Mouse (Mus musculus) ES-E14 (cell line): Measurements from ENCODE around the gene Guca2a. TPM values are rescaled to one million over a fixed set of nuclear protein-coding genes. Genes with fewer than 3 reads are reported as not detected.

Experiments used
- DNase-seq: peaks from one replicate; pipeline ENCODE4 v3.0.0-alpha.2; 2013; ENCODE audit warnings: low read depth, low spot score
- H3K27ac ChIP-seq: 2 replicates; pipeline ENCODE4 v1.5.1; 2012; ENCODE audit warnings: low read depth, mild to moderate bottlenecking, low read length, moderate library complexity, mixed read lengths; ENCODE audit not compliant: poor library complexity, insufficient read depth, severe bottlenecking
- H3K36me3 ChIP-seq: 2 replicates; pipeline ENCODE4 v1.6.1; 2012; ENCODE audit warnings: mild to moderate bottlenecking, low read length, moderate library complexity, mixed read lengths; ENCODE audit not compliant: control insufficient read depth, poor library complexity, insufficient read depth, severe bottlenecking
- H3K4me1 ChIP-seq, 2 experiments: fragments of 150-350 bp in 1 of 2; sonication (generic) in 1 of 2; 2 replicates each; pipeline ENCODE4 v1.6.1; 2012; ENCODE audit warnings: low read length in 2 of 2, mild to moderate bottlenecking in 1 of 2, mixed read lengths in 1 of 2; ENCODE audit not compliant: control insufficient read depth in 2 of 2, insufficient read depth in 2 of 2, poor library complexity in 1 of 2
- H3K4me3 ChIP-seq, 2 experiments: fragments of 150-350 bp in 1 of 2; sonication (generic) in 1 of 2; 2 replicates each; pipeline ENCODE4 v1.5.1; 2012; ENCODE audit warnings: low read length in 2 of 2, low read depth in 1 of 2, mild to moderate bottlenecking in 1 of 2, mixed read lengths in 1 of 2; ENCODE audit not compliant: insufficient read depth in 1 of 2, poor library complexity in 1 of 2, severe bottlenecking in 1 of 2
- H3K9ac ChIP-seq: 2 replicates; pipeline ENCODE4 v1.6.1; 2012; ENCODE audit warnings: low read depth, mild to moderate bottlenecking, low read length, mixed read lengths; ENCODE audit not compliant: poor library complexity, insufficient read depth, severe bottlenecking
- H3K9me3 ChIP-seq: fragments of 150-350 bp; sonication (generic); 2 replicates; pipeline ENCODE4 v1.6.1; 2012; ENCODE audit warnings: low read depth, mild to moderate bottlenecking, low read length; ENCODE audit not compliant: control insufficient read depth, insufficient read depth
- CHD2 ChIP-seq: IDR thresholded peaks from 2 replicates; pipeline ENCODE4 v1.6.1; 2014; ENCODE audit warnings: mild to moderate bottlenecking, low read depth, low read length, inconsistent platforms
- HCFC1 ChIP-seq: IDR thresholded peaks from 2 replicates; pipeline ENCODE4 v1.6.1; 2012; ENCODE audit warnings: low read length, inconsistent platforms, borderline replicate concordance; ENCODE audit not compliant: insufficient read depth
- MAFK ChIP-seq: IDR thresholded peaks from 2 replicates; pipeline ENCODE4 v1.6.1; 2014; ENCODE audit warnings: mild to moderate bottlenecking, low read depth, low read length, inconsistent platforms; ENCODE audit not compliant: insufficient read depth
- ZC3H11A ChIP-seq: IDR thresholded peaks from 2 replicates; pipeline ENCODE4 v1.6.1; 2012; ENCODE audit warnings: low read depth, mild to moderate bottlenecking, inconsistent platforms, low read length, borderline replicate concordance
- ZNF384 ChIP-seq: IDR thresholded peaks from 2 replicates; pipeline ENCODE4 v1.6.1; 2012; ENCODE audit warnings: low read depth, low read length, inconsistent platforms
- in situ Hi-C, 2 experiments: fragments of 600-800 bp; cut with MboI; formaldehyde crosslinking; loops; one replicate each; pipeline ENCODE4 v1.15.1; 2025; ENCODE audit warnings: low sequenced_read_pairs in 2 of 2, inconsistent platforms in 1 of 2; ENCODE audit not compliant: unreplicated experiment in 2 of 2
- total RNA-seq: library from RNA; depleted of rRNA; stranded (reverse); fragments of 300-350 nt; gene quantifications from 2 replicates; pipeline ENCODE4 v1.2.3, GENCODE M21; 2012

Guca2a gene
- total RNA-seq, 1 experiment, result not detected

DNA sequence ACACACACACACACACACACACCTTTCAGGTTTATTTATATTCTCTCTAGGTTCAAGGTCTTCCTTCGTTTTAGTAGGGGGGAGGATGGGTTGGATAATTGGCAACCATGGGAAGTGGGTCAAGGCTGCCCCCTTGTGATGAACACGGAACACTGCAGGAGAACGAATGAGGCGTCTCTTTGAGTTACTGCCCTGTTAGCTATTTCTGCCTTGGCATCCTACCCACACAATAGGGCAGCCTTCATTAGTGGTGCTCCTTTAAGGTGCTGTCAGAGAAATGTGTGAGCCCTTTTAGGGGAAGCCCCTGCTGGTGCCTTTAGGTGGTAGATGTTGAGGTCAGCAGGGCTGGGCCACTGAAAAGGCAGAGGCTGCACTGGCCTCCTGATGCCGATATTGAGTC, 29.9 kb downstream of the Guca2a start:
- peak; percentile 62 for DNase-seq
- Histone ChIP-seq H3K9me3 (no peaks in the 10 kb centered on the region), H3K9ac (no peak overlapping the region), H3K4me1 (no peaks in the 10 kb centered on the region), H3K27ac (no peak overlapping the region), H3K36me3 (no peaks in the 10 kb centered on the region), H3K4me3 (no peak overlapping the region)
- in situ Hi-C loops, result no loop called here
- no peak for TF ChIP-seq ZNF384
- TF ChIP-seq ZC3H11A, result peak; percentile 69; the same call in 1 of the 2 replicates
- no peak for TF ChIP-seq MAFK

DNA sequence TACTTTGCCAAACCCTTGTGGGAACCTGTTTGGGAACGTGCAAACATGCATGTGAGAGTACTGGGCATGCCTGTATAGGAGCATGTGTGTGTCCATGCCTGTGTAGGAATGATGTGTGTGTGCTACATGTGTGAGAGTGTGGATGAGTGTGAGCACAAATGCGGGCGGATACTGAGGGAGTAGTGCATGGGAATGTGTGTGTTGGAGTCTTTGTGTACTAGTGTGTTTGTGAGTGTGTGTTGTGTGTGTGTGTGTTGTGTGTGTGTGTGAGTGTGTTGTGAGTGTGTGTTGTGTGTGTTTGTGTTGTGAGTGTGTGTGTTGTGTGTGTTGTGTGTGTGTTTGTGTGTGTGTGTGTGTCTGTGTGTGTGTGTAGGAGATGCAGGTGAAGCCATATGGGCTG, 30.7 kb downstream of the Guca2a start:
- Histone ChIP-seq H3K9ac (no peak overlapping the region), H3K9me3 (no peaks in the 10 kb centered on the region), H3K4me1 (no peaks in the 10 kb centered on the region), H3K4me3 (no peak overlapping the region), H3K27ac (no peak overlapping the region), H3K36me3 (no peaks in the 10 kb centered on the region)
- DNase-seq, result no peak
- in situ Hi-C loops, result no loop called here
- TF ChIP-seq ZNF384, result no peak
- TF ChIP-seq HCFC1, result no peak
- TF ChIP-seq CHD2, result no peak
- no peak for TF ChIP-seq MAFK
- no peak for TF ChIP-seq ZC3H11A

DNA sequence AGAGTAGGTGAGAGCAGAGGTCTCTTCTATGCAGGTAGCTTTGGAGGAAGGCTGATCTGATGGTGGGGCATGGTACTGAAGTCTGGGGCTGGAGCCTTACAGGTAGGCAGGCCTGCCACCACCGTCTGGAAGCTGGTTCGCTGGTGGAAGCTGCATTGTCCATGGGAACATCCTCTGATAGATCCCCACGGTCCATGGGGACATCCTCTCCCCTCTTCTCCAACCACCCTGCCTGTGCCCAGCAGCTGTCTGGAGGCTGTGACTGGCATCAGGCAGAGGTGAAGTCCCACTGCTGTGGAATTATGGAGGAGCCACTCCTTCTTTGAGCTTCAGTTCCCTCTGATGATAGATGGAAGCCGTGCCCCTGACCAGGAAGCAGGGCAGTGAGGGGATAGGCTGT, 31.1 kb downstream of the Guca2a start:
- no peak overlapping the region for H3K27ac ChIP-seq
- H3K36me3 ChIP-seq, result no peaks in the 10 kb centered on the region
- H3K4me1 ChIP-seq, result no peaks in the 10 kb centered on the region
- in situ Hi-C loops, result no loop called here
- H3K9ac ChIP-seq, result no peak overlapping the region
- TF ChIP-seq MAFK (no peak), HCFC1 (no peak), ZC3H11A (no peak), ZNF384 (no peak), CHD2 (no peak)
- H3K4me3 ChIP-seq, result no peak overlapping the region
- no peak for DNase-seq
- H3K9me3 ChIP-seq, result no peaks in the 10 kb centered on the region

DNA sequence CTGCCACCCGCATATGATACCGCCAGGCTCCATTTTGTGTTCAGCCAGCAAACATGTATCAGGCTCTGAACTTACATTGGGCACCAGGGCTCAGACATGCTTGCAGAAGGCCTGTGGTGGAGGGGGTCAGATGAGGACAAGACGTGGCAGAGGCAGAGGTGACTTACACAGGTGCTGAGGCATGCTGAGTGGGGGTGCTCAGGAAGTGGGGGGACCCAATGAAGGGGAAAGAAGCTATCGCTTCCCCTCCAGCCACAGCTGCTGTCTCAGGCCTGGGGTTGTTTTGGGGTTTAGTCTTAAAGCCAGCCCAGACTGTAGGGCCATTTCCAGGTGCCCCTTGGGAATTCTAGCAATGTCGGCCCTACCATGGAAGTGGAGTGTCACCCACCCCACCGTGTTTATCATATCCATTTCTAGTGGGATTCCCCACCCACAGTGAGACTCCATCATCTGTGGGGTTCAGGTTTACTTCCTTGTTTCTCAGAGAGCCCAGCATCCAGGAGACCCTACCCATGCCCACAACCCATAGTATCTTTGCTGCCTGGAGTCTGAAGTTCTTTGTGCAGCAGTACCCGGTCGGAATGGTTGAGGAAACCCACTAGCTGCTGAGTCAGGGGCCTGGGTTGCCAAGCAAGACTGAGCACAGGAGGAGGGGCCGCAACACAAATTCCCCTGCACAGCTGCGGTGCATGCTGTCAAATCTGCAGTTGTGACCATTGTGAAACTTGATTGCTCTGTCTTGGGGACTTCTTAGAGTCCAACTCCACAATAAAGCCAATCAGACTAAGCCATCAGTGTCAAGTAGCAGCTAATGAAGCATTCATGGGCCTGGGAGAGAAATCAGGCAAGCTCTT, 32.1 kb downstream of the Guca2a start:
- in situ Hi-C loops, result no loop called here
- Histone ChIP-seq H3K9me3 (no peaks in the 10 kb centered on the region), H3K4me3 (no peak overlapping the region), H3K36me3 (no peaks in the 10 kb centered on the region), H3K27ac (no peak overlapping the region), H3K9ac (no peak overlapping the region), H3K4me1 (no peaks in the 10 kb centered on the region)
- TF ChIP-seq ZC3H11A, result no peak
- no peak for TF ChIP-seq CHD2
- no peak for TF ChIP-seq HCFC1
- no peak for TF ChIP-seq MAFK
- TF ChIP-seq ZNF384, result no peak
- no peak for DNase-seq

GRCm38 (mm10) chr4:119670210-119670555, 32.7 kb downstream of the Guca2a start:
- in situ Hi-C loops, result no loop called here
- TF ChIP-seq HCFC1 (no peak), CHD2 (no peak), ZNF384 (no peak), ZC3H11A (no peak), MAFK (no peak)
- no peaks in the 10 kb centered on the region for H3K9me3 ChIP-seq
- DNase-seq, result no peak
- no peak overlapping the region for H3K4me3 ChIP-seq
- no peaks in the 10 kb centered on the region for H3K4me1 ChIP-seq
- H3K27ac ChIP-seq, result no peak overlapping the region
- H3K9ac ChIP-seq, result no peak overlapping the region
- H3K36me3 ChIP-seq, result no peaks in the 10 kb centered on the region
